Mouse (Mus musculus): ENCODE data around the gene Nsf. TPM values are rescaled to one million over a fixed set of nuclear protein-coding genes. Genes with fewer than 3 reads are reported as not detected.

The Nsf gene
- total and polyA plus RNA-seq, 3 experiments, result 37.9 to 40.2 TPM; not detected in 1

DNA sequence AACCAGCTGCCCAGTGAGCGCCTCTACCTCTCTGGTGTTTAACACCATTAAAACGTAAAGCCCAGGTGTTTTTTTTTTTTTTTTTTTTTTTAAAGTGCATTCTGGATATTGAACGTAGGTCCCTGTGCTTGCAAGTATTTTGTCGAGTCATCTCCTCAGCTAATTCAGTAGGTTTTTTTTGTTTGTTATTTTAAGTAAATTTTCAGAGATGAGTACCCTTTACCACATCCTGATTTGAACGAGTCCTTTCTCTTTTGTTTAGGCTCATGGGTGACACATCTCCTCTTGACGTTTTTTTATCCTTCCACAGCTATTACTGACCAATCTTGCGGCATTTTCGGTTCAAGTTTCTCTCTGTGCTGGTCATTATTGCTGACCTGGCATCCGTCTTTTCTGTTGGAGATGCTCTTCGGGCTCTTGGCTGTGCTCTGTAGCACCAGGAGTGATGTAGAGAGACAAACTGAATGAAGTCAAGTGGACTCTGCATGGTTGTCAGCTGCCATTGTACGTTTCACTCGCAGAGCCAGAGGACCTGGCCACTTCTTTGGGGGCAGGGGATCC is 47.6 kb upstream of the Nsf start:
- peak overlapping the region; percentile 47; the same call in 1 of the 2 replicates for H3K9ac ChIP-seq (ENCODE audit: control insufficient read depth, low read depth, low read length, poor library complexity, severe bottlenecking)
- no peak for TF ChIP-seq CTCF (IDR thresholded peaks at IDR 0.05 in 2 of 3, conservative IDR thresholded peaks at IDR 0.05 in 1 of 3; ENCODE audit: control insufficient read depth in 1 of 3, insufficient read depth in 1 of 3, low read depth in 2 of 3, low read length in 3 of 3, poor library complexity in 1 of 3, severe bottlenecking in 1 of 3)
- 0 out of 2 replicates have a peak, but pooled peaks have one; percentile 2 for TF ChIP-seq ETS1 (IDR thresholded peaks at IDR 0.05; ENCODE audit: low read depth, low read length)
- TF ChIP-seq ZNF384 (IDR thresholded peaks at IDR 0.05; ENCODE audit: low read depth, low read length), result peak; percentile 82
- no peak for TF ChIP-seq NRF1 (IDR thresholded peaks at IDR 0.05; ENCODE audit: insufficient read depth, low read depth, low read length, poor library complexity, severe bottlenecking)
- no peak for TF ChIP-seq POLR2A (IDR thresholded peaks at IDR 0.05; ENCODE audit: control insufficient read depth in 1 of 2, insufficient read depth in 1 of 2, low read depth in 1 of 2, low read length in 2 of 2, poor library complexity in 1 of 2)
- TF ChIP-seq MAFK (IDR thresholded peaks at IDR 0.05; ENCODE audit: borderline replicate concordance, low read depth, low read length), result peak; percentile 49; the same call in 1 of the 2 replicates
- TF ChIP-seq SIN3A (IDR thresholded peaks at IDR 0.05; ENCODE audit: low read length), result peak; percentile 7; the same call in 1 of the 2 replicates
- peaks cover 0 to 13% of the 10 kb centered on the region in 2 experiments; a peak in 2 of 4 replicates for H3K36me3 ChIP-seq (ENCODE audit: control insufficient read depth in 1 of 2, insufficient read depth in 2 of 2, low read length in 2 of 2)
- H3K79me2 ChIP-seq (ENCODE audit: control insufficient read depth, insufficient read depth, low read length, poor library complexity), result no peaks in the 10 kb centered on the region
- no peaks in the 10 kb centered on the region for H3K9me3 ChIP-seq (replicated peaks; ENCODE audit: insufficient read depth, low read length)
- peaks cover 4 to 18% of the 10 kb centered on the region in 2 experiments; a peak in 3 of 4 replicates for H3K4me1 ChIP-seq (ENCODE audit: control insufficient read depth in 1 of 2, insufficient read depth in 2 of 2, low read length in 2 of 2)
- H3K27me3 ChIP-seq (ENCODE audit: control insufficient read depth in 1 of 2, insufficient read depth in 2 of 2, low read length in 2 of 2), result no peaks in the 10 kb centered on the region
- H3K27ac ChIP-seq (ENCODE audit: control insufficient read depth, low read depth, low read length), result no peak overlapping the region; the same call in 1 of the 2 replicates
- DNase-seq (ENCODE audit: low read depth, low spot score), result no peak
- H3K4me3 ChIP-seq (ENCODE audit: control insufficient read depth in 1 of 2, insufficient read depth in 1 of 2, low read depth in 2 of 2, low read length in 2 of 2), result peak overlapping the region; percentile 8 to 42; a peak in 3 of 4 replicates

GRCm38 (mm10) chr11:104000667-104001394 is 47.0 kb upstream of the Nsf start:
- peaks cover 4 to 18% of the 10 kb centered on the region in 2 experiments; a peak in 3 of 4 replicates for H3K4me1 ChIP-seq (ENCODE audit: control insufficient read depth in 1 of 2, insufficient read depth in 2 of 2, low read length in 2 of 2)
- no peaks in the 10 kb centered on the region for H3K9me3 ChIP-seq (replicated peaks; ENCODE audit: insufficient read depth, low read length)
- peak overlapping the region; percentile 34 to 42 for H3K4me3 ChIP-seq (ENCODE audit: control insufficient read depth in 1 of 2, insufficient read depth in 1 of 2, low read depth in 2 of 2, low read length in 2 of 2)
- H3K27ac ChIP-seq (ENCODE audit: control insufficient read depth, low read depth, low read length), result peak overlapping the region; percentile 57; the same call in 1 of the 2 replicates
- H3K79me2 ChIP-seq (ENCODE audit: control insufficient read depth, insufficient read depth, low read length, poor library complexity), result no peaks in the 10 kb centered on the region
- peaks cover 0 to 13% of the 10 kb centered on the region in 2 experiments; a peak in 2 of 4 replicates for H3K36me3 ChIP-seq (ENCODE audit: control insufficient read depth in 1 of 2, insufficient read depth in 2 of 2, low read length in 2 of 2)
- DNase-seq (ENCODE audit: low read depth, low spot score), result peak; percentile 95
- no peaks in the 10 kb centered on the region for H3K27me3 ChIP-seq (ENCODE audit: control insufficient read depth in 1 of 2, insufficient read depth in 2 of 2, low read length in 2 of 2)
- peak; percentile 69 for TF ChIP-seq SIN3A (IDR thresholded peaks at IDR 0.05; ENCODE audit: low read length)
- peak; percentile 51 for TF ChIP-seq MAX (IDR thresholded peaks at IDR 0.05; ENCODE audit: low read length)
- TF ChIP-seq POLR2AphosphoS5 (IDR thresholded peaks at IDR 0.05; ENCODE audit: borderline replicate concordance, low read depth, low read length), result no peak
- no peak for TF ChIP-seq RCOR1 (IDR thresholded peaks at IDR 0.05; ENCODE audit: low read depth, low read length)
- no peak for TF ChIP-seq MEF2A (IDR thresholded peaks at IDR 0.05; ENCODE audit: extremely low read depth, insufficient replicate concordance, low read depth, low read length, poor library complexity, severe bottlenecking)
- peak; percentile 35; the same call in 1 of the 2 replicates for TF ChIP-seq MYC (IDR thresholded peaks at IDR 0.05; ENCODE audit: low read depth, low read length)
- TF ChIP-seq JUND (IDR thresholded peaks at IDR 0.05; ENCODE audit: low read depth, low read length), result no peak
- TF ChIP-seq MAFK (IDR thresholded peaks at IDR 0.05; ENCODE audit: borderline replicate concordance, low read depth, low read length), result no peak
- no peak for TF ChIP-seq E2F4 (IDR thresholded peaks at IDR 0.05; ENCODE audit: borderline replicate concordance, low read depth, low read length)
- 0 out of 2 replicates have a peak, but pooled peaks have one; percentile 5 for TF ChIP-seq ETS1 (IDR thresholded peaks at IDR 0.05; ENCODE audit: low read depth, low read length)
- TF ChIP-seq TCF12 (IDR thresholded peaks at IDR 0.05; ENCODE audit: low read depth, low read length), result no peak; the same call in 1 of the 2 replicates
- TF ChIP-seq USF1 (IDR thresholded peaks at IDR 0.05; ENCODE audit: low read depth, low read length), result no peak
- peak in 2 of 3 experiments; percentile 20 to 49; a peak in 3 of 6 replicates for TF ChIP-seq CTCF (IDR thresholded peaks at IDR 0.05 in 2 of 3, conservative IDR thresholded peaks at IDR 0.05 in 1 of 3; ENCODE audit: control insufficient read depth in 1 of 3, insufficient read depth in 1 of 3, low read depth in 2 of 3, low read length in 3 of 3, poor library complexity in 1 of 3, severe bottlenecking in 1 of 3)
- TF ChIP-seq EP300 (IDR thresholded peaks at IDR 0.05; ENCODE audit: low read depth in 1 of 2, low read length in 2 of 2), result peak; percentile 55 to 61
- TF ChIP-seq CHD2 (IDR thresholded peaks at IDR 0.05; ENCODE audit: low read length), result no peak
- no peak for TF ChIP-seq TAL1 (IDR thresholded peaks at IDR 0.05; ENCODE audit: low read length)
- TF ChIP-seq MXI1 (IDR thresholded peaks at IDR 0.05; ENCODE audit: low read depth, low read length), result peak; percentile 78
- TF ChIP-seq RAD21 (IDR thresholded peaks at IDR 0.05; ENCODE audit: low read depth, low read length), result no peak
- TF ChIP-seq ELF1 (IDR thresholded peaks at IDR 0.05; ENCODE audit: low read depth, low read length), result peak; percentile 69
- H3K9ac ChIP-seq (ENCODE audit: control insufficient read depth, low read depth, low read length, poor library complexity, severe bottlenecking), result peak overlapping the region; percentile 47
